Mouse (Mus musculus) inflammation-experienced regulatory T-cells, adult 16 weeks (primary cell): ENCODE data around the gene Lig3. TPM values are rescaled to one million over a fixed set of nuclear protein-coding genes. Genes with fewer than 3 reads are reported as not detected.

Experiments
- polyA plus RNA-seq: library from polyadenylated mRNA; unstranded; fragments of 100-300 nt; shearing (Covaris generic); gene quantifications from one replicate; pipeline ENCODE4 v1.2.1, GENCODE M21; 2017

Gene Lig3
- polyA plus RNA-seq: 42.4 TPM

DNA sequence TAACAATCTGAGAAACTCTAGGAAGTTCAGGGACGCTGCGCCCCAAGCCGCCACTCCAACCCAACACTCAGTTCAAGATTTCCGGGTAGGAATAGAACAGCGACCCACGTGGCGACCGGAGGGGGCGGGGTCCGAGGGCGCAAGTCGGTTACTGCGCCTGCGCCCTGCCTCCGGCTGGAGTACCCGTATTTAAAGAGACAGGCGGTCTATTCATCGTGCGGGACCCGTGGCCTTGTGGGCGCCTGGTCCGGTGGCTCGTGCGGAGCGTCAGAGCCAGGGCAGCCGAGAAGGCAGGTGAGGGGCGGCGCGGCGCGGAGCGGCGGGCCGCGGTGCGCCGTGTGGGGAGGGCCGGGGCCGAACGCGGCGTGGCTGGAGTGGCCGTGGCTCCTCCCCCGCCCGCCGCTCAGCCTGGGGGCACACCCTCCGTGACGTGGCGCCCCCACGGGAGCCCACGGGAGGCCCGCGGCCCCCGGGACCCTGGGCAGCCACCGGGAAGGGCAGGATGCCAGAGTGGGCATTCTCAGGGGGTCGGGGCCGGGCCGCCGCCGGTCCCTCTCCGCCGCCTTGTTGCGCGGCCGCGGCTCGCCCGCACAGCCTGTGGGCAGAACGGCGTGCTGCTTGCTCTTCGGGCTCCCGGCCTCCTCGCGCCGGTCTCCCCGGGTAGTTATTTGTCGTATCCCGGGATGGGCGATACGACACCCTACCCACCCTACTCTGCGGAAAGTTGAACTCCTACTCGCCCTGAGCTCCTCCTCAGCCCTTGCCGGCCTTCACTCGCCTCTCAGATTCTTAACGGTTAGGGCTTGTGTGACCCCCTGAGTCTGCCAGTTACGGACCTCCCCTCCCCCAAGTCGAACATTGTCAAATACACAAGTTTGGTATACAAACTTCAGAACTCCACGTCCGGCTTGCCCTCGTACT lies at the start of gene Lig3:
Gene Lig3, plus strand, starts transcription at position 126 of the 921 bp plus-strand sequence.

DNA sequence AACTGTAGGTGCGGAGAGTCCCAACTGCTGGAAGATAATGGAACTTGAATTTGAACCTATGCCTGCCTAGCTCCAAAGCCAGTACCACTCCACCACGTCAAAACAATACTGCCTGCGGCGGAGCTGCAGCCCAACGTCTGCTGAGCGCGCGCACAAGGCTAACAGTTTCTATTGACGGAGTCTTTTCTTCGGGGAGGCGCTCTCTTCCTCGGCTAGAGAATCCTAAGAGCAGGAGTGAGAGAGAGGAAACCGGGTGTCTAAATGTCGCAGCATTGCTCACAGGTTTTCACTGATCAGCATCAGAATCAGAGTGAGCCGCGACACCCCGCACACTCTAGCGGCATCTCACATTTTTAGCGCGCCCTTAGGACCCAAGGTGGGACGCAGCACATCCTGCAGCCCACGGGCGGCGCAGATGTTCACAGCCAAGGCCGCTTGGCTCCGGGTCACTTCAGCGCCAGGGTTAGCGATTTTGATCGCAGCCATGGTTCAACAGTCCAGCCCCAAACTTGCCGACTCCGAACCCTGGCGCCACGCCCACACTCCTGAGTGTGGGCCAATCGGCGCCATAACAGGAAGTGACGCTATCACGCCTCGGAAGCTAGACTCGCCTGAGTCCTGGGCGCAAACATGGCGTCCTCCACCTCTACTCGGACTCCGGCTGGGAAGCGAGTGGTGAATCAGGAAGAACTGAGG lies 17.0 kb upstream of the Lig3 start, which contains the start of the genes Cct6b and Zfp830:
Gene Cct6b, minus strand, starts transcription at position 580 of the 696 bp plus-strand sequence.
Gene Zfp830, plus strand, starts transcription at position 604 of the 696 bp plus-strand sequence.

Other genes starting within 250 kb of the Lig3 start
- gene Cct6b, start 16.8 kb upstream of the Lig3 start, polyA plus RNA-seq: 0.77 TPM
- gene Zfp830, start 16.8 kb upstream of the Lig3 start, polyA plus RNA-seq: 42.9 TPM
- 16.7 TPM for gene Rffl, start 90.1 kb downstream of the Lig3 start, polyA plus RNA-seq
- gene Rad51d, start 109.5 kb downstream of the Lig3 start, polyA plus RNA-seq: 40.0 TPM
- gene Fndc8, start 111.0 kb downstream of the Lig3 start, polyA plus RNA-seq: not detected
- 38.4 TPM for gene Nle1, start 127.3 kb downstream of the Lig3 start, polyA plus RNA-seq
- not detected for gene Unc45b, start 129.4 kb downstream of the Lig3 start, polyA plus RNA-seq
- gene Slfn5, start 170.2 kb downstream of the Lig3 start, polyA plus RNA-seq: 51.3 TPM
- gene Slfn9, start 210.7 kb downstream of the Lig3 start, polyA plus RNA-seq: 22.9 TPM
- gene Slfn8, start 239.7 kb downstream of the Lig3 start, polyA plus RNA-seq: 153 TPM